In the genomic region with DNA sequence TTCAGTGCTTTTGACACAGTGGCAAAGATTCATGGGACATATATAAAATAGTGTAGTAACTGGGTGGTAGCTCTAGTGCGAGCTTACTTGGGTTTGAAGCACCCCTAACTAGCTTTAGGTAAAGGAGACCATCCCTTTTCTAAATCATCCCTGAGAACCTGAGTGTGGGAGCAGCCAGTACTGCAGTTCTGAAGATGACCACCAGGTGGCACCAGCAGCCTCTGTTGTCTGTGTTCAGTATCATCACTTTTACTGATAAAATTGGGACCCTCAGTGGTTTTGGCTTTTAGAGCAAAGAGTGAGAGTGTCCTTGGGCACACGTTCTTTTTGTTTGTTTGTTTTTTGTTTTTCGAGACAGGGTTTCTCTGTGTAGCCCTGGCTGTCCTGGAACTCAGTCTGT, we compare ENCODE assay signal across 8 mouse cellular contexts. TPM values are rescaled to one million over a fixed set of nuclear protein-coding genes. Genes with fewer than 3 reads are reported as not detected.
DNase-seq lines count a peak whose midpoint lies in the region; ATAC-seq and TF ChIP-seq lines count a peak whose summit lies in the region.

No protein-coding gene starts in this region.

- 3% methylated on average over 3 of the region's 3 CpGs for WGBS in heart, postnatal 0 days

- no peaks in the 10 kb centered on the region for H3K27me3 ChIP-seq in heart, postnatal 0 days (ENCODE audit: control insufficient read depth, insufficient read depth, low read length)

- H3K9ac ChIP-seq in heart, postnatal 0 days (replicated peaks; ENCODE audit: low read depth, low read length), result no peak overlapping the region

- ATAC-seq in heart, postnatal 0 days (ENCODE audit: insufficient read depth, low read depth), result no peak

- DNase-seq in CD4-positive helper T cell, adult 2 months (ENCODE audit: low read depth, low spot score), result peak; percentile 76
- DNase-seq in adipocyte (ENCODE audit: low spot score), result peak; percentile 77
- DNase-seq in embryo, embryonic 10 days (ENCODE audit: low spot score), result peak; percentile 87
- DNase-seq in heart, postnatal 0 days (ENCODE audit: low spot score), result peak; percentile 56
- DNase-seq in layer of hippocampus, adult 9-10 months (ENCODE audit: low spot score), result peak; percentile 88
- peak; percentile 90 for DNase-seq in lung, postnatal 36 days
- DNase-seq in right cerebral cortex, adult 18-20 months, result peak; percentile 71
- DNase-seq in urinary bladder, postnatal 14 days (ENCODE audit: low spot score), result peak; percentile 82

- H3K27ac ChIP-seq in heart, postnatal 0 days (ENCODE audit: low read depth), result no peak overlapping the region

- H3K4me2 ChIP-seq in heart, postnatal 0 days (ENCODE audit: low read depth, low read length), result no peak overlapping the region

- TF ChIP-seq CTCF in heart, postnatal 0 days (IDR thresholded peaks at IDR 0.05; ENCODE audit: low read depth), result peak; percentile 87

- H3K4me3 ChIP-seq in heart, postnatal 0 days (ENCODE audit: low read depth, low read length), result no peak overlapping the region; the same call in 1 of the 2 replicates

- H3K4me1 ChIP-seq in heart, postnatal 0 days (ENCODE audit: control insufficient read depth, insufficient read depth), result peaks cover 11% of the 10 kb centered on the region

- H3K36me3 ChIP-seq in heart, postnatal 0 days (replicated peaks; ENCODE audit: control insufficient read depth, insufficient read depth, low read length), result peaks cover 26% of the 10 kb centered on the region

- H3K9me3 ChIP-seq in heart, postnatal 0 days (replicated peaks; ENCODE audit: control insufficient read depth, low read length), result no peaks in the 10 kb centered on the region

- no peak for TF ChIP-seq EP300 in heart, postnatal 0 days (IDR thresholded peaks at IDR 0.05; ENCODE audit: low read depth)

RNA-seq across cellular contexts. Expression of a gene that starts 1.9 kb away (rescaled TPM):
- 24.5 and 37.6 TPM in 2 replicates for total RNA-seq in heart, postnatal 0 days (2014; rRNA removed; ENCODE audit: low replicate concordance)
- polyA plus RNA-seq in heart, postnatal 0 days (2015; fragmentation: Nextera tagmentation; extraction: Ambion mirVana), result 15.7 and 17.3 TPM in 2 replicates

RNA-seq across cellular contexts. Expression of a gene that starts 21.2 kb away (rescaled TPM):
- total RNA-seq in heart, postnatal 0 days (2014; rRNA removed; ENCODE audit: low replicate concordance), result 17.9 and 18.5 TPM in 2 replicates
- 30.9 and 31.0 TPM in 2 replicates for polyA plus RNA-seq in heart, postnatal 0 days (2015; fragmentation: Nextera tagmentation; extraction: Ambion mirVana)

RNA-seq across cellular contexts. Expression of a gene that starts 28.1 kb away (rescaled TPM):
- 22.0 and 50.3 TPM in 2 replicates for total RNA-seq in heart, postnatal 0 days (2014; rRNA removed; ENCODE audit: low replicate concordance)
- polyA plus RNA-seq in heart, postnatal 0 days (2015; fragmentation: Nextera tagmentation; extraction: Ambion mirVana), result 78.6 and 82.0 TPM in 2 replicates

RNA-seq across cellular contexts. Expression of a gene that starts 30.7 kb away (rescaled TPM):
- total RNA-seq in heart, postnatal 0 days (2014; rRNA removed; ENCODE audit: low replicate concordance), result 17.7 and 19.6 TPM in 2 replicates
- polyA plus RNA-seq in heart, postnatal 0 days (2015; fragmentation: Nextera tagmentation; extraction: Ambion mirVana), result 9.5 and 10.3 TPM in 2 replicates

RNA-seq across cellular contexts. Expression of a gene that starts 33.2 kb away (rescaled TPM):
- 8.9 and 10.6 TPM in 2 replicates for total RNA-seq in heart, postnatal 0 days (2014; rRNA removed; ENCODE audit: low replicate concordance)
- polyA plus RNA-seq in heart, postnatal 0 days (2015; fragmentation: Nextera tagmentation; extraction: Ambion mirVana), result 13.1 and 14.3 TPM in 2 replicates
